Mouse (Mus musculus) bone marrow macrophage, adult 2 months (primary cell): ENCODE data around the gene Cd164.

Experiments
- CTCF ChIP-seq: IDR thresholded peaks from 2 replicates; pipeline ENCODE4 v1.5.1; 2012; ENCODE audit warnings: low read depth, mild to moderate bottlenecking, low read length, moderate library complexity
- POLR2A ChIP-seq: IDR thresholded peaks from 2 replicates; pipeline ENCODE4 v1.6.1; 2012; ENCODE audit warnings: mild to moderate bottlenecking, low read depth, low read length, borderline replicate concordance

DNA sequence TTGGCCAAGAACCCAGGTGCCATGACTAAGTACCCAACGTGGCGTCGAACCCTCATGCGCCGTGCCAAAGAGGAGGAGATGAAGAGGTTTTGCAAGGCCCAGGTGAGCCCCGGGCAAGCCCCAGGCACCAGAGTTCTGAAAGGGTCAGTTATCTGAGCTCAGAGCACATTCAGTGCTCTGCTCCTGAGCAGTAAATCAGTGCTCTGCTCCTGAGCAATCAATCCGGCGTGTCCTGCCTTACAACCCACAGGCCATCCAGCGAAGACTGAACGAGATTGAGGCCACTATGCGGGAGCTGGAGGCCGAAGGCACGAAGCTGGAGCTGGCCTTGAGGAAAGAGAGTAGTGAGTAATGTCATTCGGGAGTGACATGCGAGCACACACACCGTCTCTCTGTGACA lies 33.4 kb upstream of the Cd164 start:
- TF ChIP-seq POLR2A (no peak), CTCF (no peak)
